Mouse (Mus musculus): ENCODE results near the gene Snx13. TPM values are rescaled to one million over a fixed set of nuclear protein-coding genes. Genes with fewer than 3 reads are reported as not detected.

Snx13 gene
- 10 to 100 TPM; 60.4 to 64.3 TPM for total RNA-seq (2021)
- long read RNA-seq, experiment 1, full-length matches to known transcripts = 28 of 81 reads
- long read RNA-seq, experiment 1, partial matches to known transcripts = 1 of 81 reads
- long read RNA-seq, experiment 1, other reads (novel, unspliced or antisense) = 52 of 81 reads
- long read RNA-seq, experiment 2, full-length matches to known transcripts = 27 of 65 reads
- long read RNA-seq, experiment 2, partial matches to known transcripts = 5 of 65 reads
- long read RNA-seq, experiment 2, other reads (novel, unspliced or antisense) = 33 of 65 reads

DNA sequence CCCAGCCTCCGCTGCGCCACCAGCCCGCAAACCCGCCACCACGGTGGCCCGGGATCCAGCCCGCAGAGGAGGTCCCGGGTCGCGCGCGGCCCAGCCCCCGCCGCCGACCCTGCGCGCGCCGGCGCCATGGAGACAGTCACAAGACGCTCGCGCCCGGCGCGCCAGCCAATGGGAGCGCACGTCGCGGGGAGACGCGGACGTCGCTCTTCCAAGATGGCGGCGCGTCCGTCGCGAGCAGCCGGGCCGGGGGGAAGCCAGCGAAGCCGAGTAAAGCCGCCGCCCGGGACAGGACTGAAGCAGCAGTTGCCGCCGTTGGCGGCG lies at the start of gene Snx13:
Snx13 (plus strand) TSS at position 188 of the 321 bp plus-strand sequence.
- intact Hi-C loops (cut with DNase I) = no loop called here
- DNase-seq = peak; percentile 94 to 96

DNA sequence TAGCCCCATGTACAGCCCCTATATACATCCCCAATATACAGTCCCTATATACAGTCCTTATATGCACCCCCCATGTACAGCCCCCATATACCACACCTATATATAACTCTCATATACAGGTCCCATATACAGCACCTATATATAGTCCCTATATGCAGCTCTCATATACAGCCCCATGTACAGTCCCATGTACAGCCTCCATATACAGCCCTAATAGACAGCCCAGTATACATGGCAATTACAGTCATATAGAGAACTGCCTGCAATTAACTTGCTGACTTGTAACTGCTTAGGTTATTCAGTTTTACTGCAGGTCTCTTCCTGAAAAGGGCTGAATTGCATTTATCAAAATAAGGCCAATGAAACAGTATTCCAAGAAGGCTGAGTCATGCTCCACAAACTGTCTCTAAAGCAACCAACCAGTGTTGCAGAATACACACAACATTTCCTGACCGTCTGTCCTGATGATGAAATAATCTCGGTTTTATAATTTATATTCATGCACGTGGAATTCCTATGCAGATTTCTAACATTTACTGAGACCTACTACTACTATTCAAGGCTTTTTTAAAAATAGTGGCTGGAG lies 49.3 kb upstream of the Snx13 start:
- no peak for DNase-seq
- intact Hi-C loops (cut with DNase I) = no loop called here

DNA sequence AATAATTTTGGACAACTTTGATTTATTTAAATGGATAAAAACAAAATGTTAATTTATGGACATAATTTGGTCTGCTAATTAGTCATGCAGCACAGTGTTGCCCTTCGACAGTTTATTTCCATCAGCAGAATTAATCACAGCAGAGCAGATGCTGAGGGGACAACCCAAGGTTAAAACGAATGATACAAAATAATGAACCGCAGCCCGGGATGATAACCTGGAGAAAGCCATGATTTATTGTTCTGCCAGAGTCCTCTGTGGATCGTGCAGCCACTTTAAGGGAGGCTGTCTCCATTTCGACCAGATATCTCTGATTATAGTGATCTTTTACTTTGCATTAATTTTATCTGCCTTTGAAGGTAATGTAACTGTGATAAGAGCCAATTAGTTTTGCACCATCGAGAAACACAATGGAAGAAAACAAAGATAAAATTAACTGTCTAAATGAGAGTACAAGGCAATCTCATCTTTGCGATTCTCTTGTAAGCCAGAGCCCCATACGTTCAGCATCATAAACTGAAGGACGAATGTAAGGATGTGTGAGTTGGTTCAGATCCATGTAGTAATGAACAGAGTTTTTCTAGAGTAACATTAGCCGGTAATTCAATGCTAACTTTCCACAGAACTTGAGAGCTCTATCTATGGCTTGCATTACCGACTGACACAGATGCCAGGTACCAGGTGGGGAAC lies 48.1 kb upstream of the Snx13 start:
- intact Hi-C loops (cut with DNase I) = no loop called here
- no peak for DNase-seq

DNA sequence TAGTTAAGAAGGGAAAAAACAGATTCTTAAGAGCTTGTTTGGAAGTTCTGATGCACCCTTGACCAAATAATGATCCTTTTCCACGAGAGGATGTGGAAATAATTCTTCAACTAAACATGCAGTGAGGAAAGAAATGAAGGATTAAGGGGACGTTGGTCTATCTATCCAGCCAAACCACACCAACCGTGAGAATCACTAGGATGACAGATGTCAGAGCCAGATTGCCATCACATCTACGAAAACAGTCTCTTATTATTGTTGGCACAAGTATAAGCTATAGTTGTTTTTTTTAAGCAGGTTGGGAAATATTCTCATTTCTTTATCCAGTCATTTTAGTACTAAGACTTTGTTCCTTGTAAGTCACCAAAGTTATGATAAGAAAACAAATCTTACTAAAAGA lies 46.7 kb upstream of the Snx13 start:
- intact Hi-C loops (cut with DNase I) = no loop called here
- no peak for DNase-seq

DNA sequence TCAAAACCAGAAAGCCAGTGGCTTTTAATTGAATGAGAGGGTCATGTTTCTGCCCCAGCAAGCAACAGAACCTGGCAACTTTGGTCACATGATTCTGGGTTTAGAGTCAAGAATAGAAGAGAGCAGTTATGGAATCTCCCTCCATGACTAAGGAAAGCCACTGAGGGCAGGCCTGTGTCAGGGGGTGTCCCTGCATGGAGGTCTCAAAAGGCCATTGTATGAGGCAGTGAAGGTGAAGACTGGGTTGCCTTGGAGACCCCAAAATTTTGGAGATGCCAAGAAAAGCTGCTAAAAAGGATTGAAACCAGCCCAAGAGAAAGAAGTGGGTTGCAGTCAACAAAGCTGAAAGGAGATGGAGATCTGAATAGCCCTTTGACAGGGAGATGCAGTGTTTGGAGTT lies 41.2 kb upstream of the Snx13 start:
- intact Hi-C loops (cut with DNase I) = no loop called here

DNA sequence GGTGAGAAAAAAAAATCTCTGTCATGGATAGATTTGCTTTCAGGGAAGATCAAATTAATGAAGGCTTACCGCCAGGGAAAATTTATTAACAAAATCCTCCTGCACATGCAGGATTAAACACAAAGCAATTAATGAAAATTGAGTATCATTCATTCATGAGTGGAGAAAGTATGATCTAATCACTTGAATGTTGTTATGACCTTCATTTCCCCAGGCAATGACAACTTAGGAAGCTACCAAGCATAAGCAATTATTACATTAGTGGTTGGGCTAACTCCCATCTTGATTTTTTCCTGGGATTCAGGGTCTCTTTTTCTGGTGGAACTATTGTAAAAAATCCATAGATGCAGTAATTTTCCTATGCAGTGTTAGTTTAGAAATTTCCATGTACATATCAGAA lies 39.1 kb upstream of the Snx13 start:
- intact Hi-C loops (cut with DNase I) = no loop called here
- DNase-seq = no peak

More for the DNA sequence above, 41.2 kb upstream of the Snx13 start:
- no peak for DNase-seq

DNA sequence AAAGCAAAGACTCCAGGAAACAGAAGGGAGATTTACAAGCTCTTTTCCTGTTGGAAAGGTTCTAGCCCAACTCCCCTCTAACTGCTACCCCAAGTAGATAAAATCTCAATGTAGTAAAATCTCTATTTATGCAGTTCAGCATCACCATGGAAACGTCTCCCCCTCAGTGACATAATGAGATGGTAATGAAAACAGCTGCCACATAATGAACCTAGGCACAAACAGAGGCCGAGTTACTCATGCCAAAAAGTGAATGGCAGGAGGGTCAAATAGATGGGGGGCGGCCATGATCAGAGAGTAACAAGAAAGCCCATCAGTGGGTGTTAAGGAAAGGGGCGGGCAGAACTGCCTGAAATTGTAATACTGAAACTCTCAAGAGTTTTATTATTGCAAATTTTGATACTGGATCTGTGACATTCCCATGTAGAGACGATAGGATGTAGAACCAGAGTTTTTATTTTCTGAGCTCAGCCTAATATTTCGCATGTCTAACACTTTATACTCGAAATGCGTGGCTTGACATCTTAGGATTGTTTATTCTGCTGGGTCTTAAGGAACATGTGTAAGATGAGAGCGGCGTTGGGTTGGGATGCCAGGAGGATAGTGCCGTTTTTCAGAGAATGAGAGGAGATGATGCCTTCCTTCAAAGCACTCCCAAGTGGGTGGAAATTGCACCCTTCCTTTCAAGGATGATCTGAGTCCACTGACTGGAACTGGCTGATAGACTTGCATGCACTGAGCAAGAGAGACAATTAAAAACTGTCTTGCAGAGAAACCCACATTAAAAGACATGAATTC lies 38.4 kb upstream of the Snx13 start:
- intact Hi-C loops (cut with DNase I) = no loop called here
- no peak for DNase-seq

DNA sequence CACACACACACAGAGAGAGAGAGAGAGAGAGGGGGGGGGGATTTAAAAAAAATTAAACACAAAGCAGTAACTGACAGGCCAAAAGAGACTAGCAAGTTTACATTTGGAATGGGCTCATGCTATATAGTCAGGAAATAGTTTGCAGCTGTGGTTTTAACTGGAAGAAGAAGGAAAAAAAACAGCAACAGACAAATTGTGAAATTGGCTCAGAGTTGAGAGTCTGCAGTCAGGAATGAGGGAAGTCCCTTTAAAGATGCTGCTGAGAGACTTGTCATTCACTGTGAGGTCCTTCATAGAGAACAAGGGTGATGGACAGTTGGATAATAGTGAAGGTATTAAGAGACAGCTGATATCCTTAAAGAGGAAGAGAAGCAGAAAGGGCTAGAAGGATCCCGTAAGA lies 35.5 kb upstream of the Snx13 start:
- DNase-seq = no peak
- intact Hi-C loops (cut with DNase I) = no loop called here

DNA sequence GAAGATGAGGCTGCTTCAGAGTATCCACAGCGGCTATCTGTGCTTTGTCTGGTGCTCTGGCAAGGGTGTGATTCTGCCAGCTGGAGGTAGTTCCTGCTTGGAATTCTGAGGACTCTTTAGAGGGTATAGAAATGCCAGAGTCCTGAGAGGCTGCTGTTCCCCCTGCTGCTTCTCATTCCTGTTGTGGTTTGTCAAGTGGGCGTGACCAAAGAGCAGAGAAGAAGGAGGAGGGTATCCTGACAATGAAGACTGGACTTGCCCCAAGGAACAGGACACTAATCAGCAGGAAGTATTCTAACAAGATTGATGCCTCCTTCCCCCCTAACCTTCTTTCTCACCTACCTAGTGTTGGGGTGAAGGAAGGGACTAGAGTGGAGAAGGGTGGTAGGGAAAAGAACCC lies 33.0 kb upstream of the Snx13 start:
- DNase-seq = no peak
- intact Hi-C loops (cut with DNase I) = no loop called here

DNA sequence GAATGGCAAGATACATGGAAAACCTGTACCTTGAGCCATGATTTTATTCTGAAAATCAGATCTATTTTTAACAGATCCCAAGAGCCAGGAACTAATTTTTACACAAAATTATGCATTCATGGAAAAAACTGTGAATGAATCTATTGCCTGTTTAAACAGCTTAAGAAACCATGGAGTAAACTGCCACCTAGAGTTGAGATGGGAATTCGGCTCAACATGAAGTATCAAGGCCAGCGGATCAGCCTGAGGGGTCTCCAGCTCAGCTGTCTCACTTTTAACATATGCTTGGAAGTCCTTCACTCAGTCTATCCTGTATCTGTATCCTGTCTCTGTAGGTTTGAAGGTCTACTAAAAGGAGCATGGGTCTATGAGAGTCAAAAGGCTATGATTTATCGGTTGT lies 30.9 kb upstream of the Snx13 start:
- intact Hi-C loops (cut with DNase I) = loop anchor here (2.0 kb wide), 1 partner anchor 351 kb away; no protein-coding TSS in a partner anchor
- no peak for DNase-seq

DNA sequence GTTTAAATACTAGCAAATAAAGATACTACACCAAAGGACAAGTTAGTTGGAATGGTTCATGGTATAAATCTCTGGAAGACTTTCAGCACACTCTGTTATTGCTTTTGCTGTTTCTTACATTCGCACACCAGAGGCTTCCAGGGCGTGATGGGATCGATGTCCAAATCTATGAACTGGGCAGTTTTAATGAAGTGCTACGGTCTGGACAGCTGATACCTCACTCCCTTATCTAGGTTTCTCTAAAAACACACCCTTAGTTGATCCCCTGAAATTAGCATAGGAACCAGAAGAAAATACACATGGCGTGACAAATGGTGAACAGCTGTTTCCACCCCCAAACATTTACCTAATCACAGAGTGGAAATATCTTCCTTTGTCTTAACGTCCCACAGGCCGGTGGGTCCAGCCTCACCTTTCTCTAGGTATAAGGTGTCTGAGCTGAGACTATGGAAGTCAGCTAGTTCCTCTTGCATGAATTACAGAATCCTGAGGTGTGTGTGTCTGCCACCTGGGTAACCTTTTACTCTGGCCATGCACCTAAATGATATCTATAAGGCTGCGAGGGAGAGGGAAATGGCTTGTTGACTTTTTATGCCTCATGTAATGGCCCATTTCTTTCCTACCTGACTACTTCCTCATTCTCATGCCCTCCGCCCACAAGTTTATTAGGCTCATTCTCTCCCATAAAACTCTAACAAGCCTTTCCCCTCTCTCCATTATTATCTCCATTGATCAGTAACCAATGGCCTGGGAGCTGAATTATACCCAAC lies 30.3 kb upstream of the Snx13 start:
- no peak for DNase-seq
- intact Hi-C loops (cut with DNase I) = loop anchor here (2.0 kb wide), 1 partner anchor 352 kb away; no protein-coding TSS in a partner anchor

DNA sequence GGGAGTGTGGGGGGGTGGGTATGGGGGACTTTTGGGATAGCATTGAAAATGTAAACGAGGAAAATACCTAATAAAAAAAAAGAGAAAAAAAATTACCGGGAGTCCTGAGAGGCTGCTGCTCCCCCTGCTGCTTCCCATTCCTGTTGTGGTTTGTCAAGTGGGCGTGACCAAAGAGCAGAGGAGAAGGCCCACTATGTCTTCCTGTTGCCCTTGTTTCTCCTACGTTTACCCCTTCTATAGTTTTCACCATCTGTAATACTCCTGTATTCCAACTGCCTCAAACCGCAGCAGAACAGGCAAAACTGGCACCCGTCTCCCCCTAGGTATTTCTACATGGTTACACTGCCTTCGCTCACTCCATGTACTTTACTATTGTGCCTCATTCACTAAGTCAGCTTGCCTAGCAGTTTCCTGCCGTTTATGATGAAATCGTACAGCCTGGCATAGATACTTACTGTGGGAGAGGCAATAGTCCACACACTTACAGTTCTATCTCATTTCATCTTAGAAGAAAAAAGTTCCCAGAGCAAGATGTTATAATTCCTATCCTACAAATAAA lies 28.2 kb upstream of the Snx13 start:
- intact Hi-C loops (cut with DNase I) = no loop called here
- DNase-seq = no peak

DNA sequence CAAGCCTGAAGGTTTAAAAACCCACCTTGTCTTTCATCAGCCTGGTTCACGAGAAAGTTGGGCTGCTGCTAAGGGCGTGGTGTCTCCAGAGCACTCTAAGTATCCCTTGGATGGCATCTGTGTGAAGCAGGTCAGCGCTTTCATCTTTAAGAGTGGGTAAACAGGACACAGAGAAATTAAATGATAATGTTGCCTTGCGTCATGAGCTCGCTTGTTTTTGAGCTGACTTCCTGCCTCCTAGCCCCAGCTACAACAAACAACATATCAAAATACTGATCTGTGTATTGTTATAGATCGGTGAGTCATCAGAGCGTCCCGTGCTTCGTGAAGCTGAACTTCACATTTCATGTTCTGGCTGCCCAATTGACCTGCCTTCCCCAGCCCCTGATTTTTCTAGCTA lies 25.7 kb upstream of the Snx13 start:
- no peak for DNase-seq
- intact Hi-C loops (cut with DNase I) = no loop called here

DNA sequence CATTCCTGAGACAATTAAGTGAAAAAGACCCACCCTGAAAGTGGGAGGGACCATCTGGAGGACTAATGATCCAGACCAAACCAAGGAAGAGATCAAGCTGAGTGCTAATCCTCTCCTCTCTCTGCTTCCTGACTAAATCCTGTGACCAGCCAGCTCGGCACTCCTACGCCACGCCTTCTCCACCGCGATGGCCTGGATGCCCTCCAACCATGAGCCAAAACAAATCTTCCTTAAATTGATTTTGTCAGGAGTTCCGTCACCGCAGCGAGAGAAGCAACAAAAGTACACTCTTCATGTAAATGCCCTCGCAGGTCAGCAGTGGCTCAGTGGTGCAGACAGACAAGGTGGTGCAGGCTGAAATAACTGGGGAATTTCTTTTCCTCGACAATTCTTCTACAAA lies 24.9 kb upstream of the Snx13 start:
- intact Hi-C loops (cut with DNase I) = no loop called here
- no peak for DNase-seq

DNA sequence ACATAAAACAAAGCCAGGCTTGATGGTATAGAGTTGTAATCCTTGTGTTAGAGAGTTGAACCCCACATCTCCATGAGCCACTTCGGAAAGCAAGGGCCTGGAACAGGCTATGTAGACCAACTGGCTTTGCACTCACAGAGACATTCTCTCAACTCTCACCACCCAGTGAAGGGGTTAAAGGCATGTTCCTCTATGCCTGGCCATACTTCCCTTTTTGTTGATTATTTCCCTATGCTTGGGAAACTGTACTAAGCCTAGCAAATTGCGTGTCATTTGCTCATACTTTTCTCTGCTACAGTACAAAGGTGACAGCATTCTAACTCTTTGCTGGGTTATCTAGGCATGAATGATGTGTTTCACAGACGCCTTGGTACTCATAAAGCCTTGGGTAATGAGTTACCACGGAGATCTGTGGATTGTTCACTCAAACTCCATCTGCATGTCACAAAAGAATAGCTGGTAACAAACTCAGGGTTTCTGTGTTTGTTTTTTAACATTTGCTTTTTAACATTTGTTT lies 21.0 kb upstream of the Snx13 start:
- DNase-seq = no peak
- intact Hi-C loops (cut with DNase I) = no loop called here

DNA sequence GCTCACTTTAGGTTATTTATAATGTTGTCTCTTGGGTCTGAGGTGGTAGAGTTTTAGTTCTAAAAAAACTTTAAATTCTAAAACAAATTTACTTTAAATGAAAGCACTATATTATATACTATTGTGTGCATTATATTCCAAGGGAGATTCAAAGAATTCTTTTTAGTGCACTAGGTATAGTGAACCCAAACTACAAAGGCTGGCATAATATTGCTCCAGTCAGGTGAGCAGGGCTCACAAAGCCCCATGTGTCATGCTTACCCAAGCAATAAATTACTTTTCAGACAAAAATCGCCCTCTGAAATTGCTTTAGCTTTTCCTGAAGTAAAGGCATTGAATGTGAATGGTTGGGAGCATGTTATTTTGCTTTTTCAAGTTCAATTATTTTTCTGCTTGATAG lies 19.5 kb upstream of the Snx13 start:
- no peak for DNase-seq
- intact Hi-C loops (cut with DNase I) = no loop called here

DNA sequence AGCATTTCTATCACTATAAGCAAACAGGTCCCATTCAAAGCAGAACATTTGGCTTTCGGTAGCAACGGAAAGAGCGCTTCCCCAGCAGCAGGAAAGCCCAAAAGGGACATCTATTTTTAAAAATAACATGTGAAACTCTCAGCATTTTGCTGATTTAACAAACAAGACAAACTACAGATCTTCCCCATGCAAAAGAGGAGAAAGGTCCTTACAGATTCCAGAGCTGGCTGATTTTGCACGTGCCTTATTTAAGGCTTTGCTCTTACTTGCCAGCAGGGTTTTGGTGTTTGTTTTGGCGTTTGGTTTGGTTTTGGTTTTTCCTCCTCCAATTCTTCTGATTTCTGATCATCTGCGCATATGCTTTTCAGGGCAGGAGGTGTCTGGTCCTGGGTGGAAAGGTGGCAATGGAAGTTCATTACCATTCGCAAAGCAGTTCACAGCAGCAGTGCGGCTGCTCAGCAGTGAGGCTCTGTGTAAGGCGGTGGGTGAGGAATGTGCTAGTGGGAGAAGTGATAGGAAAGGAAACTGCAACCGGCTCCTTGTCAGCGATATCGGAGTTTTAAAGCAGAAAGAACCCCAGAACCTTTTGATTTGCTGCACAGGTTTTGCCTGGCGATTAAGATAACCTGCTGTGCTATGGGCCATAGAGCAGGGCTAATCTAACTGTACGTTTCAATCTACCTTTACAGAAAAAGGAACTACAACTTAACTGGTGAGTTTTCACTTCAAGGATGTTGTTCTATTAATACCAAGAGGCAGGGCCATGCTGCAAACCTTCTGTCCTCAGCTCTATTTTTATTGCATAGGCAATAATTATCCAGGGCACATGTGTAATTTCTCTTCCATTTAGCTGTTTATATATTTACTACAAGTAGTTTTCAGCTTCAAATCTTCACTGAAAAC lies 8.1 kb upstream of the Snx13 start:
- intact Hi-C loops (cut with DNase I) = no loop called here
- peak; percentile 17 to 29 for DNase-seq

DNA sequence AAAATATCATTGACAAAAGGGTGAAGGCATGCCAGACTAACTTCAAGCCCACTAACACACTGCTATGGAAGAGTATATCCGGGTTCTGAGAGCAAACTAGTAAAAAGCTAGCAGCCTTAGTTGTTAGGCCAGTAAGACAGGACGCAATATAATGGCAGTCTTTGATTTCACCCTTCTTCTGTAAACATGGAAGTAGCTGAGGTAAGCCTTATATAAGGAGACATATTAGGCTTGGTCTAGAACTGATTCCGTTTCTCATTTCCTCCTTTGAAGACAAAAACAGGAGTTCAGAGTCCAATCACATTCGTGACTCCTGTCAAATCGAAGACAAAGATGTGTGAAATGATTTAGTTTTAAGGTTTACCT lies 7.4 kb upstream of the Snx13 start:
- no peak for DNase-seq
- intact Hi-C loops (cut with DNase I) = no loop called here

DNA sequence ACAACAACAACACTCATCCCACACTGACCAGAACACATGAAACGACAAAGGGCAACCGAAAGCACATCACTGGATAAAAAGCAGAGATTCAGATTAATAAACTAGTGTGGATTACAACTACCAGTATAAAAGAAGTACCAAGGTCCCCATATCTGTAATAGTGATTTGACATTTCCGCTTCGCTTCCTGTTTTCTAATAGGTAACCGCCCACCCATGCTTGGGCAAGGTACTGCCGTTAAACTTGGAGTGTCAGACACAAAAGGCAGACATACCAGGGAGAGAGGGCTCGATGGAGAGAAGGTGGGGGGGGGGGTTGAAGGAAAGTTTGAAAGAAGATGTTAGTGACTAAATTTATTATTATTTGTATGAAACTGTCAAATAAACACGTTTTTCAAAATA lies 5.0 kb upstream of the Snx13 start:
- no peak for DNase-seq
- intact Hi-C loops (cut with DNase I) = no loop called here
